14 mouse cellular contexts compared by ENCODE assay signal in genomic region chr13:21142421-21142820, GRCm38 (mm10). TPM values are rescaled to one million over a fixed set of nuclear protein-coding genes. Genes with fewer than 3 reads are reported as not detected.
DNase-seq lines count a peak whose midpoint lies in the region; ATAC-seq and TF ChIP-seq lines count a peak whose summit lies in the region.
"Had no signal": no experiment of that assay in that cellular context is flagged by ENCODE, and none has a peak within 500 bp of the region (broad histone marks: within the 10 kb centered on the region; RNA-seq: fewer than 3 reads in every experiment).

No protein-coding gene starts in this region.

- H3K4me1 ChIP-seq in heart, adult 2 months (ENCODE audit: control insufficient read depth, insufficient read depth, low read length), result no peaks in the 10 kb centered on the region
- H3K4me1 ChIP-seq in heart, embryonic 11.5 days (ENCODE audit: control insufficient read depth, insufficient read depth, low read length), result no peaks in the 10 kb centered on the region
- no peaks in the 10 kb centered on the region for H3K4me1 ChIP-seq in liver, postnatal 0 days (ENCODE audit: insufficient read depth)
- no peaks in the 10 kb centered on the region for H3K4me1 ChIP-seq in liver, embryonic 11.5 days (replicated peaks; ENCODE audit: control insufficient read depth, insufficient read depth, low read length)
- no peaks in the 10 kb centered on the region for H3K4me1 ChIP-seq in intestine, embryonic 16.5 days (ENCODE audit: control insufficient read depth, insufficient read depth, low read length)
- H3K4me1 ChIP-seq: limb, embryonic 10.5 days had no signal

- peak; percentile 45 for TF ChIP-seq CTCF in heart, adult 2 months (IDR thresholded peaks at IDR 0.05)
- peak; percentile 28; the same call in 1 of the 2 replicates for TF ChIP-seq CTCF in liver, postnatal 0 days (IDR thresholded peaks at IDR 0.05; ENCODE audit: low read depth)

- no peak for TF ChIP-seq POLR2A in heart, adult 2 months (IDR thresholded peaks at IDR 0.05; ENCODE audit: insufficient read depth, low read depth, low read length)

- WGBS in heart, adult 2 months, result 34% methylated on average over 8 of the region's 8 CpGs
- 32% methylated on average over 8 of the region's 8 CpGs for WGBS in heart, embryonic 11.5 days (ENCODE audit: insufficient replicate concordance)
- WGBS in liver, postnatal 0 days (ENCODE audit: insufficient replicate concordance), result 39% methylated on average over 8 of the region's 8 CpGs
- WGBS in liver, embryonic 11.5 days, result 37% methylated on average over 8 of the region's 8 CpGs
- WGBS in intestine, embryonic 16.5 days, result 39% methylated on average over 8 of the region's 8 CpGs

- no peaks in the 10 kb centered on the region for H3K27me3 ChIP-seq in heart, adult 2 months (ENCODE audit: control insufficient read depth, insufficient read depth, low read length)
- no peaks in the 10 kb centered on the region for H3K27me3 ChIP-seq in heart, embryonic 11.5 days (ENCODE audit: control insufficient read depth, insufficient read depth, low read length)
- H3K27me3 ChIP-seq in liver, postnatal 0 days (ENCODE audit: insufficient read depth, low read length), result no peaks in the 10 kb centered on the region
- no peaks in the 10 kb centered on the region for H3K27me3 ChIP-seq in liver, embryonic 11.5 days (replicated peaks; ENCODE audit: control insufficient read depth, insufficient read depth, low read length)
- no peaks in the 10 kb centered on the region for H3K27me3 ChIP-seq in intestine, embryonic 16.5 days (replicated peaks; ENCODE audit: control insufficient read depth, insufficient read depth, low read length)

- H3K36me3 ChIP-seq in heart, adult 2 months (ENCODE audit: control insufficient read depth, insufficient read depth, low read length), result no peaks in the 10 kb centered on the region
- no peaks in the 10 kb centered on the region for H3K36me3 ChIP-seq in heart, embryonic 11.5 days (ENCODE audit: control insufficient read depth, insufficient read depth, low read length)
- H3K36me3 ChIP-seq in liver, postnatal 0 days (replicated peaks; ENCODE audit: insufficient read depth, low read length), result no peaks in the 10 kb centered on the region
- no peaks in the 10 kb centered on the region for H3K36me3 ChIP-seq in liver, embryonic 11.5 days (ENCODE audit: control insufficient read depth, insufficient read depth, low read length)
- no peaks in the 10 kb centered on the region for H3K36me3 ChIP-seq in intestine, embryonic 16.5 days (ENCODE audit: control insufficient read depth, insufficient read depth, low read length)
- H3K36me3 ChIP-seq: limb, embryonic 10.5 days had no signal

- no peak overlapping the region for H3K27ac ChIP-seq in heart, adult 2 months
- no peak overlapping the region for H3K27ac ChIP-seq in heart, embryonic 11.5 days (ENCODE audit: low read depth, low read length)
- H3K27ac ChIP-seq in liver, postnatal 0 days (ENCODE audit: low read depth), result no peak overlapping the region
- H3K27ac ChIP-seq in liver, embryonic 11.5 days (ENCODE audit: low read depth, low read length), result no peak overlapping the region
- H3K27ac ChIP-seq in intestine, embryonic 16.5 days (ENCODE audit: low read length), result no peak overlapping the region
- H3K27ac ChIP-seq: limb, embryonic 10.5 days had no signal

- no peak for TF ChIP-seq EP300 in heart, adult 2 months (IDR thresholded peaks at IDR 0.05; ENCODE audit: insufficient read depth, low read depth, low read length)
- no peak for TF ChIP-seq EP300 in liver, postnatal 0 days (IDR thresholded peaks at IDR 0.05; ENCODE audit: low read depth)

- H3K4me2 ChIP-seq in heart, embryonic 11.5 days, result no peak overlapping the region
- no peak overlapping the region for H3K4me2 ChIP-seq in liver, postnatal 0 days (ENCODE audit: low read depth, low read length)
- no peak overlapping the region for H3K4me2 ChIP-seq in liver, embryonic 11.5 days
- no peak overlapping the region for H3K4me2 ChIP-seq in intestine, embryonic 16.5 days (ENCODE audit: low read depth, low read length)

- H3K9me3 ChIP-seq in heart, embryonic 11.5 days (replicated peaks; ENCODE audit: control insufficient read depth, low read length), result no peaks in the 10 kb centered on the region
- no peaks in the 10 kb centered on the region for H3K9me3 ChIP-seq in liver, postnatal 0 days (ENCODE audit: low read length)
- H3K9me3 ChIP-seq in liver, embryonic 11.5 days (ENCODE audit: control insufficient read depth, low read length), result no peaks in the 10 kb centered on the region
- no peaks in the 10 kb centered on the region for H3K9me3 ChIP-seq in intestine, embryonic 16.5 days (ENCODE audit: control insufficient read depth, low read length)
- H3K9me3 ChIP-seq: limb, embryonic 10.5 days had no signal

- intact Hi-C loops in heart, adult 2 months (cut with DNase I), result no loop called here

- no peak overlapping the region for H3K4me3 ChIP-seq in heart, adult 2 months
- no peak overlapping the region for H3K4me3 ChIP-seq in heart, embryonic 11.5 days (ENCODE audit: low read depth, low read length)
- H3K4me3 ChIP-seq in liver, postnatal 0 days (ENCODE audit: low read depth, low read length), result no peak overlapping the region
- no peak overlapping the region for H3K4me3 ChIP-seq in liver, embryonic 11.5 days (ENCODE audit: low read depth, low read length)
- H3K4me3 ChIP-seq in intestine, embryonic 16.5 days (ENCODE audit: low read length), result no peak overlapping the region
- H3K4me3 ChIP-seq: erythroblast, embryonic 14.5 days; limb, embryonic 10.5 days had no signal

- ATAC-seq in heart, embryonic 11.5 days (replicated peaks; ENCODE audit: insufficient number of reproducible peaks, low FRiP score, low TSS enrichment), result no peak
- no peak for ATAC-seq in liver, postnatal 0 days
- ATAC-seq in liver, embryonic 11.5 days (replicated peaks; ENCODE audit: low FRiP score), result no peak
- ATAC-seq in intestine, embryonic 16.5 days, result no peak

- no peak overlapping the region for H3K9ac ChIP-seq in heart, adult 2 months (ENCODE audit: low read depth, low read length)
- no peak overlapping the region for H3K9ac ChIP-seq in heart, embryonic 11.5 days (ENCODE audit: low read depth, low read length)
- H3K9ac ChIP-seq in liver, postnatal 0 days (replicated peaks), result no peak overlapping the region
- no peak overlapping the region for H3K9ac ChIP-seq in liver, embryonic 11.5 days (ENCODE audit: low read depth, low read length)
- H3K9ac ChIP-seq in intestine, embryonic 16.5 days (ENCODE audit: low read depth, low read length), result no peak overlapping the region

- no peak for DNase-seq in heart, adult 2 months
- DNase-seq in liver, postnatal 0 days, result no peak
- no peak for DNase-seq in liver, embryonic 11.5 days (ENCODE audit: low spot score)
- peak; percentile 61 for DNase-seq in ES-CJ7 (ENCODE audit: low read depth, low spot score)
- peak; percentile 13 for DNase-seq in embryo, embryonic 11 days
- DNase-seq in layer of hippocampus, adult 11-12 months (ENCODE audit: low spot score), result no peak
- DNase-seq: cerebellum, adult 9-11 months; kidney, adult 9 months had no signal

- H3K79me2 ChIP-seq in heart, adult 2 months (replicated peaks; ENCODE audit: control insufficient read depth, insufficient read depth, low read length), result no peaks in the 10 kb centered on the region

RNA-seq across cellular contexts. Expression of gene Olfr1368, which starts 3.2 kb away (rescaled TPM):
- total RNA-seq in heart, adult 2 months (2021), result not detected
- not detected in 2 replicates for polyA plus RNA-seq in heart, adult 2 months (2012; rRNA removed)
- polyA plus RNA-seq in heart, embryonic 11.5 days (2014; fragmentation: Nextera tagmentation; extraction: Ambion mirVana), result not detected in 2 replicates
- polyA plus RNA-seq in liver, postnatal 0 days (2015; fragmentation: Nextera tagmentation; extraction: Ambion mirVana), result not detected in 2 replicates
- polyA plus RNA-seq in liver, embryonic 11.5 days (2014; fragmentation: Nextera tagmentation; extraction: Ambion mirVana), result not detected in 2 replicates
- polyA plus RNA-seq in intestine, embryonic 16.5 days (2015; fragmentation: Nextera tagmentation; extraction: Ambion mirVana), result not detected in 2 replicates
- polyA plus RNA-seq: erythroblast, embryonic 14.5 days; heart, embryonic 14.5 days; limb, embryonic 10.5 days; stomach, embryonic 14.5 days had no signal

RNA-seq across cellular contexts. Expression of gene Olfr263, which starts 13.0 kb away (rescaled TPM):
- not detected for total RNA-seq in heart, adult 2 months (2021)
- polyA plus RNA-seq in heart, adult 2 months (2012; rRNA removed), result not detected in 2 replicates
- not detected in 2 replicates for polyA plus RNA-seq in heart, embryonic 11.5 days (2014; fragmentation: Nextera tagmentation; extraction: Ambion mirVana)
- not detected in 2 replicates for polyA plus RNA-seq in liver, postnatal 0 days (2015; fragmentation: Nextera tagmentation; extraction: Ambion mirVana)
- not detected in 2 replicates for polyA plus RNA-seq in liver, embryonic 11.5 days (2014; fragmentation: Nextera tagmentation; extraction: Ambion mirVana)
- not detected in 2 replicates for polyA plus RNA-seq in intestine, embryonic 16.5 days (2015; fragmentation: Nextera tagmentation; extraction: Ambion mirVana)
- polyA plus RNA-seq: erythroblast, embryonic 14.5 days; heart, embryonic 14.5 days; limb, embryonic 10.5 days; stomach, embryonic 14.5 days had no signal

RNA-seq across cellular contexts. Expression of gene Olfr1369-ps1, which starts 31.1 kb away (rescaled TPM):
- total RNA-seq in heart, adult 2 months (2021), result not detected
- polyA plus RNA-seq in heart, adult 2 months (2012; rRNA removed), result not detected in 2 replicates
- polyA plus RNA-seq in heart, embryonic 11.5 days (2014; fragmentation: Nextera tagmentation; extraction: Ambion mirVana), result 0.06 TPM in 1 of 2 replicates, not detected in the other
- polyA plus RNA-seq in liver, postnatal 0 days (2015; fragmentation: Nextera tagmentation; extraction: Ambion mirVana), result not detected in 2 replicates
- 0.14 and 0.22 TPM in 2 replicates for polyA plus RNA-seq in liver, embryonic 11.5 days (2014; fragmentation: Nextera tagmentation; extraction: Ambion mirVana)
- 0.04 TPM in 1 of 2 replicates, not detected in the other for polyA plus RNA-seq in intestine, embryonic 16.5 days (2015; fragmentation: Nextera tagmentation; extraction: Ambion mirVana)
- polyA plus RNA-seq: erythroblast, embryonic 14.5 days; heart, embryonic 14.5 days; limb, embryonic 10.5 days; stomach, embryonic 14.5 days had no signal

RNA-seq across cellular contexts. Expression of gene Trim27, which starts 36.8 kb away (rescaled TPM):
- 10 to 100 TPM; 18.8 to 19.8 TPM for total RNA-seq in heart, adult 2 months (2021)
- polyA plus RNA-seq in heart, adult 2 months (2012; rRNA removed), result 13.5 and 17.2 TPM in 2 replicates
- polyA plus RNA-seq in heart, embryonic 11.5 days (2014; fragmentation: Nextera tagmentation; extraction: Ambion mirVana), result 94.9 and 102 TPM in 2 replicates
- polyA plus RNA-seq in liver, postnatal 0 days (2015; fragmentation: Nextera tagmentation; extraction: Ambion mirVana), result 36.5 and 36.7 TPM in 2 replicates
- polyA plus RNA-seq in liver, embryonic 11.5 days (2014; fragmentation: Nextera tagmentation; extraction: Ambion mirVana), result 165 and 175 TPM in 2 replicates
- 119 and 122 TPM in 2 replicates for polyA plus RNA-seq in intestine, embryonic 16.5 days (2015; fragmentation: Nextera tagmentation; extraction: Ambion mirVana)

Comparison
In these comparisons a context has a peak if more than half of its experiments do, and no peak if none do; other contexts are left out.
1. DNase-seq: peak in ES-CJ7 (single experiment) and embryo, embryonic 11 days (single experiment); none in heart, adult 2 months (0 of 2), liver, postnatal 0 days (single experiment), liver, embryonic 11.5 days (single experiment) and layer of hippocampus, adult 11-12 months (single experiment).